Mouse (Mus musculus) limb, embryonic 11.5 days (tissue): ENCODE data around the gene Entr1. TPM values are rescaled to one million over a fixed set of nuclear protein-coding genes. Genes with fewer than 3 reads are reported as not detected.

ENCODE experiments used
- ATAC-seq: fragments of 200-750 bp; cut with Nextera tagmentation; 2 replicates; pipeline ENCODE4 v1.8.0; 2017; ENCODE audit warnings: low read depth; ENCODE audit not compliant: insufficient number of reproducible peaks, low FRiP score, low TSS enrichment
- DNase-seq: peaks from one replicate; pipeline ENCODE4 v3.0.0-alpha.2; 2015; ENCODE audit warnings: low spot score
- H3K27ac ChIP-seq: fragments of 300-500 bp; sonication (generic); replicated peaks from 2 replicates; pipeline ENCODE4 v1.5.1; 2014; ENCODE audit warnings: low read depth, mild to moderate bottlenecking, low read length
- H3K27me3 ChIP-seq: fragments of 300-500 bp; sonication (generic); 2 replicates; pipeline ENCODE4 v1.6.1; 2014; ENCODE audit warnings: mild to moderate bottlenecking, low read length, mixed read lengths; ENCODE audit not compliant: control insufficient read depth, insufficient read depth
- H3K36me3 ChIP-seq: fragments of 300-500 bp; sonication (generic); 2 replicates; pipeline ENCODE4 v1.6.1; 2014; ENCODE audit warnings: mild to moderate bottlenecking, low read length, moderate library complexity, mixed read lengths; ENCODE audit not compliant: control insufficient read depth, insufficient read depth
- H3K4me1 ChIP-seq: fragments of 300-500 bp; sonication (generic); 2 replicates; pipeline ENCODE4 v1.6.1; 2014; ENCODE audit warnings: low read length, mixed read lengths; ENCODE audit not compliant: control insufficient read depth, insufficient read depth
- H3K4me2 ChIP-seq: fragments of 300-500 bp; sonication (generic); 2 replicates; pipeline ENCODE4 v1.6.1; 2014; ENCODE audit warnings: low read depth, mild to moderate bottlenecking, moderate library complexity; ENCODE audit not compliant: severe bottlenecking
- H3K4me3 ChIP-seq: fragments of 300-500 bp; sonication (generic); 2 replicates; pipeline ENCODE4 v1.5.1; 2014; ENCODE audit warnings: low read depth, low read length
- H3K9ac ChIP-seq: fragments of 300-500 bp; sonication (generic); 2 replicates; pipeline ENCODE4 v1.6.1; 2014; ENCODE audit warnings: mild to moderate bottlenecking, low read length
- H3K9me3 ChIP-seq: fragments of 300-500 bp; sonication (generic); 2 replicates; pipeline ENCODE4 v1.6.1; 2016; ENCODE audit warnings: low read length; ENCODE audit not compliant: control insufficient read depth
- WGBS: fragments of 180-500 bp; shearing (Covaris S2); extraction: QIAGEN DNeasy Blood & Tissue Kit; methylation state at CpG from one replicate; pipeline ENCODE4 v1.1.7; 2014; 5-methylcytosine and 5-hydroxymethylcytosine counted together
- polyA plus RNA-seq: library from polyadenylated mRNA; unstranded; fragments of >200 nt; fragmentation: Nextera tagmentation; extraction: Ambion mirVana; gene quantifications from 2 replicates; pipeline ENCODE4 v1.2.1, GENCODE M21; 2014

Entr1 gene
- polyA plus RNA-seq, 1 experiment from 2014 or later, result 128 TPM

GRCm38 (mm10) chr2:26359983-26360382, 29.1 kb downstream of the Entr1 start:
- no peaks in the 10 kb centered on the region for H3K27me3 ChIP-seq
- H3K9me3 ChIP-seq, result no peaks in the 10 kb centered on the region
- H3K4me2 ChIP-seq, result no peak overlapping the region
- no peak for ATAC-seq
- H3K27ac ChIP-seq, result 0 out of 2 replicates have a peak overlapping the region, but pooled peaks have one; percentile 4
- H3K4me1 ChIP-seq, result no peaks in the 10 kb centered on the region
- H3K36me3 ChIP-seq, result peaks cover 13% of the 10 kb centered on the region
- no peak overlapping the region for H3K4me3 ChIP-seq
- WGBS, result 88% methylated on average over 6 of the region's 6 CpGs
- DNase-seq, result no peak
- H3K9ac ChIP-seq, result no peak overlapping the region

- H3K36me3 ChIP-seq, result peaks cover 3% of the 10 kb centered on the region
- no peak for ATAC-seq
- no peak for DNase-seq
- H3K4me1 ChIP-seq, result no peaks in the 10 kb centered on the region
- H3K9me3 ChIP-seq, result no peaks in the 10 kb centered on the region
- no peak overlapping the region for H3K27ac ChIP-seq
- no peak overlapping the region for H3K4me3 ChIP-seq
- H3K27me3 ChIP-seq, result no peaks in the 10 kb centered on the region
- no peak overlapping the region for H3K4me2 ChIP-seq
- WGBS, result 92% methylated on average over 13 of the region's 13 CpGs
- H3K9ac ChIP-seq, result no peak overlapping the region
Observed at GRCm38 (mm10) chr2:26358667-26359320, 30.3 kb downstream of the Entr1 start.

GRCm38 (mm10) chr2:26357484-26357883, 31.6 kb downstream of the Entr1 start:
- no peak for DNase-seq
- Histone ChIP-seq H3K4me2 (no peak overlapping the region), H3K36me3 (no peaks in the 10 kb centered on the region; the same call in none of the 2 replicates), H3K9me3 (no peaks in the 10 kb centered on the region), H3K27me3 (no peaks in the 10 kb centered on the region), H3K4me3 (no peak overlapping the region), H3K4me1 (peaks cover 3% of the 10 kb centered on the region; the same call in 1 of the 2 replicates), H3K27ac (no peak overlapping the region), H3K9ac (0 out of 2 replicates have a peak overlapping the region, but pooled peaks have one; percentile 12)
- 58% methylated on average over 15 of the region's 15 CpGs for WGBS
- no peak for ATAC-seq

- DNase-seq (no peak), ATAC-seq (no peak)
- Histone ChIP-seq H3K9ac (no peak overlapping the region), H3K27me3 (no peaks in the 10 kb centered on the region), H3K27ac (no peak overlapping the region), H3K9me3 (no peaks in the 10 kb centered on the region), H3K36me3 (no peaks in the 10 kb centered on the region; the same call in 1 of the 2 replicates), H3K4me1 (peaks cover 5% of the 10 kb centered on the region; the same call in 1 of the 2 replicates), H3K4me3 (no peak overlapping the region), H3K4me2 (no peak overlapping the region)
- 82% methylated on average over 7 of the region's 7 CpGs for WGBS
Observed at GRCm38 (mm10) chr2:26356678-26357077, 32.4 kb downstream of the Entr1 start.

DNA sequence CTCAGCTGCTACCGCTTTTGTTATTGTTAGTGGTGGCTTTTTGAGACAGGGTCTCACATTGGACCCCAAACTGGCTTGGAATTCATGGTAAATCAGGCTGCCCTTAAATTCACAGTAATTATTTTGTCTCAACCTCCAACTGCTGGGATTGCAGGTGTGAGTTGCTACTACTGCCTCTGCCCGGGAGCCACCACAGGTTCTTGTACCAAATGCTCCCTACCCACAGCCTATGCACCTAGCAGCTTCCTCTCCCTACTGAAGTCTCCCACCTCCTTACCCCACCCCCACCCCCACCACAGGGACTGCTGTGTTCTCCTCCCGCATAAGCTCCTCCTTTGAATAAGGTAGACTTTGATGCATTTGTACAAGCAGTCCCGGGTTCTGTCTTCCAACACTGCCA, 32.9 kb downstream of the Entr1 start:
- Histone ChIP-seq H3K4me1 (peaks cover 5% of the 10 kb centered on the region; the same call in 1 of the 2 replicates), H3K9ac (no peak overlapping the region), H3K27ac (no peak overlapping the region), H3K27me3 (no peaks in the 10 kb centered on the region), H3K4me3 (no peak overlapping the region), H3K4me2 (no peak overlapping the region), H3K36me3 (no peaks in the 10 kb centered on the region; the same call in 1 of the 2 replicates), H3K9me3 (no peaks in the 10 kb centered on the region)
- no peak for DNase-seq
- WGBS, result 73% methylated on average over 4 of the region's 4 CpGs
- ATAC-seq, result no peak

DNA sequence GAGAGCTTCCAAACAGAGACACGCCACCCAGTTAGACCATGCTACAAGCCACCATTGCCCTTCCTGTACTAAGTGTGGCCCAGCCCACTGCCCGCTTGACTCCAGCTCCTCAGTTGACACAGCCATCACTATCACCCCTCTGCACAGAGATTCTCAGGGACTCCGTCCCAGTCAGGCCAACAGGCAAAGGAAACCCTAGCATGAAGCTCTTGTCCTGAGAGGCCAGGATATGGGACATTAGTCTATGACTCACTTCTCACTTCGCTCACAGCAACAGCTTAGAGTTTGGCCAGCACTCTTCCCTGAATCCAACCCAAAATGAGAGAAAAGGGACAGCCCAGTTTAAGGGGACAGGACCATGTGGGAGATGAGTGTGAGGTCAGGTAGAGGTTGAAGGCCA, 34.7 kb downstream of the Entr1 start:
- DNase-seq (no peak), ATAC-seq (no peak)
- WGBS, result 92% methylated on average over 4 of the region's 4 CpGs
- no peaks in the 10 kb centered on the region for H3K27me3 ChIP-seq
- H3K4me2 ChIP-seq, result no peak overlapping the region
- H3K4me3 ChIP-seq, result no peak overlapping the region; the same call in 1 of the 2 replicates
- H3K4me1 ChIP-seq, result peaks cover 7% of the 10 kb centered on the region; the same call in 1 of the 2 replicates
- peaks cover 5% of the 10 kb centered on the region; the same call in 1 of the 2 replicates for H3K36me3 ChIP-seq
- H3K9me3 ChIP-seq, result no peaks in the 10 kb centered on the region
- no peak overlapping the region for H3K27ac ChIP-seq
- H3K9ac ChIP-seq, result no peak overlapping the region

DNA sequence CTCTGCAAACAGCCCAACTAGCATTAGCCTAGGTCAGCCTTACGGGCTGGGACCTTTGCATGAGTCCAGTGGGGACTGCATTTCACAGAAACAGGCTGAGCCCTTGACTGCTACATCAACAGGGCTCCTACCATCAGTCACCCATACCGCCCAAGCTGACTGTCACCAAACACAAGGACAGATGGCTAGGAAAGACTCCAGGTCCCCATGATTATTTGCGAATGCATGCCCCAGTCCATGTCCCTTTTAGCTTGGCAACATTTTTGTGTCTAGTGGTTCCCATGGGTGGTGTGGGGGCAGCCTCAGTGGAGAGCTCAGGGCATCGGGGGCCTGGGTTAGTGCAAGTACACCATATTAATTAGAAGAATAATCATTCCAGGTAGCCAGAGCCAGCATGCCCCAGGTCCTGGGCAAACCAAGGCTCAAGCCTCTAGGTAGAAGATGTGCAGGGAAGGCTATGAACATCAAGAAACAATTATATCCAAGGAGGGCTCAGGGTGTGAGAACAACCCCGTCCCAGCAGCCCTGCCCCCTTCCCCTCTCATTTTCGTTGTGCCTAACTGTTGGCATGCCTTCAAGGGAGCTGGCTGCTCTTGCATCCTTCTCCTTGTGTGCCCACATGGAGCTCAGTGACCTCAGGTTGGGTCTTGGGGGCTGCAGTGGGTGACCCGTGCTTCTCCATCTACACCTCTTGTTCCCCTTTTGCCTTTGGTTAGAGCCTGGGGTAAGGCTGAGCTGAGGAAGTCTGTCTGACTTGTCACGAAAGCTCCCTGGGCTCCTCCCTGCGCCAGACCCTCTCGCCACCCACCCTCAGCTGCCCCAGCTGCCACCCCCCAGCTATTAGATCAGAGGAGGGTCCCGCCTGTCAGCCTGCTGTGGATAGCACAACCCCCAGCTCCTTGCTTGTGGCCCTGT, 35.8 kb downstream of the Entr1 start:
- H3K4me1 ChIP-seq, result peaks cover 7% of the 10 kb centered on the region; the same call in 1 of the 2 replicates
- peak overlapping the region; percentile 96 for H3K4me2 ChIP-seq
- no peaks in the 10 kb centered on the region for H3K9me3 ChIP-seq
- no peak overlapping the region for H3K27ac ChIP-seq
- H3K9ac ChIP-seq, result no peak overlapping the region
- DNase-seq (no peak), ATAC-seq (no peak)
- 89% methylated on average over 11 of the region's 11 CpGs for WGBS
- H3K27me3 ChIP-seq, result no peaks in the 10 kb centered on the region
- H3K36me3 ChIP-seq, result peaks cover 13% of the 10 kb centered on the region
- no peak overlapping the region for H3K4me3 ChIP-seq

GRCm38 (mm10) chr2:26352291-26352910, 36.7 kb downstream of the Entr1 start:
- Histone ChIP-seq H3K36me3 (peaks cover 13% of the 10 kb centered on the region), H3K4me3 (peak overlapping the region; percentile 81), H3K9ac (peak overlapping the region; percentile 90), H3K9me3 (no peaks in the 10 kb centered on the region), H3K27me3 (no peaks in the 10 kb centered on the region), H3K27ac (no peak overlapping the region), H3K4me1 (peaks cover 7% of the 10 kb centered on the region; the same call in 1 of the 2 replicates), H3K4me2 (peak overlapping the region; percentile 96)
- 3% methylated on average over 36 of the region's 36 CpGs for WGBS
- ATAC-seq (peak; percentile 3; the same call in 1 of the 2 replicates), DNase-seq (no peak)
